Mouse (Mus musculus): Measurements from ENCODE around the gene Dgkg.

The Dgkg gene

DNA sequence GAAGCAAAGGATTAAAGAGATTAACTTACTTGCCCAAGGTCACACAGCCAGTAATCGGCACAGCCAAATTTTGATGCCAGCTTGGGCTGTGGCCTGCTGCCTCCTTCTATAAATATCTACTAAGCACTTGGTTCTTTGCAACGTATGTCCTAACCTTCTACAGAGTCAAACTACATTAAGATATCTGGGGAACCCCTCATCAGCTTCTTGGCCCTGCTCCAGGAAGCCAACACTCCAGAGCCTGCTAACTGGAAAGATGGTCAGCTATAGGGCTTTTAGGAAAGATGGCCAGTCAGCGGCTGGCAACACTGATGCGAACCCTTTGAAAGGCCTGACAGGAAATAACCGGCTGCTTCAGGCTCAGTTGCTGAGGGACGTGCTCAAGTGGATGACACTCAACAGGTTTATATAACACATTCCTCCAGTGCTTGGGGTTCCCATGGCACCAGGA, 114.3 kb downstream of the Dgkg start:
- DNase-seq, result no peak

GRCm38 (mm10) chr16:22539275-22539674, 117.7 kb downstream of the Dgkg start:
- DNase-seq, result no peak

GRCm38 (mm10) chr16:22536581-22537160, 120.3 kb downstream of the Dgkg start:
- DNase-seq, result no peak

DNA sequence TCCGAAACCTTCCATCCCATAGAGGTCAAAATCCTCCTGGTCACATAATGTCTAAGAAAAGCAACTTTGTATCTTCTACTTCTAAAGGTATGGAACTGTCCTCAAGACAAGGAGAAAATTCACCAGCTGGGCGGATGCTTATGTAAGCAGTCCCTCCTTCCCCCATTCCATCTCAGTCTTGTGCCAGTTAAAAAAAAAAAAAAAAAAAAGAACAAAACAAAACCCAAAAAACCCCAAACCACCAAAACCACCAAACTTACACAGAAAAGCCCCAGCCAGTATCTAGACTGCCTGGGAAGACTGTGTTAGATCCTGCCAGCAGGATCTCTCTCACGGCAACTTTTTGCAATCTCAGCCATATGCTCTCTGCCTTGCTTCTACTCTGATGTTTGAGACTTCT, 123.9 kb downstream of the Dgkg start:
- DNase-seq, result no peak

DNA sequence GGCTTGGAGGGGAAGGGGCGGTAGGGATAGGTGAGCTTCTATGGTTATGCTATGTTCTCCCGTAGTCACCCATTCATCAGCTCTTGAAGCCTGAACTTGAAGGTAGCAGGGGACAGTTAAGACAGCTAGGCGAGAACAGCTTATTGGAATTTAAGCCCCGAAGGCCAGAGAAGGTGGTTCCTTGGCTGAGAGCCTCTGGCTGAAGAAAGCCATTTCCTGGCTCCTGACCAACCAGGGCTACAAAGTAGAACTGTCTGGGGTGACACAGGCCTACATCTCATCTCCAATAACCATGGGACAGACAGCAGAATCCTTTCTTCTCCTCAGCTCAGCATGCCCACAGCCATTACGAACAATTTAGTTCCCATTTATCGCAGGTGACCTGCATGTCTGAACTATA, 125.2 kb downstream of the Dgkg start:
- no peak for DNase-seq

DNA sequence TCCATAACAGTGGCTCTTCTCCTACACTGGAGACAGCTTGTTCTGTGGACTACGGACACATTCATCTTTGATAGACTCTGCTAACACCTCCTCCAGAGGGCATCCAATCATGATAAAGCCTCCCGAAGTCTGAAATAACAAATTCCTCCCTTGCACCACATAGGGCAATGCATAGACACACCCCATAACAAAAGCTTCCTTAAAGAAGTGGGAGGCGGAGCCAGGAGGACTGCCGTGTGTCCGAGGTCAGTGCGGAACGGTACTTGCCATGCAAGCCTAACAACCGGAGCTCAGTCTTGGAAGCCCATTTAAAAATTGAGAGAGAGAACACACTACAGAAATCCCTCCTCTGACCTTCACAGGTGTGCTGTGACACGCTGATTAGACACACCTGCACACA, 126.0 kb downstream of the Dgkg start:
- no peak for DNase-seq

GRCm38 (mm10) chr16:22527499-22527939, 129.5 kb downstream of the Dgkg start:
- no peak for DNase-seq

DNA sequence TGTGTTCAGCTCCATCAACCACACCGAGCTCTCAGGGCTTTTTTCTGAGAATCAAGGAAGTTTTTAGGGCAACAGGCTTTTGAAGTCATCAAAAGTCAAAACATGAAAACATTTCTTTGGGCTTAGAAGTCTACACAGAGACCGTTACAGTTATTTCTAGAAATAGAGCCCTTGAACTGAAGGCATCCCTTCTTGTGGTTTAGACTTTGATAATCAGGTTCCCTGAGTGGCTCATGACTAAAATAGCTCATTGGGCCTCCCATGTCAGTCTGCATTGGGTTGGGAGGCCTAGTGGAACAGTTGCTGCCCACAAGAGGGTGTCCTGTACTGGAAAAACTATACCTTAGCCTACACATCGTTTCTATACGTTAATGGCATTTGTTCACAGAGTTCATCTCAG, 130.6 kb downstream of the Dgkg start:
- DNase-seq, result peak; percentile 18

DNA sequence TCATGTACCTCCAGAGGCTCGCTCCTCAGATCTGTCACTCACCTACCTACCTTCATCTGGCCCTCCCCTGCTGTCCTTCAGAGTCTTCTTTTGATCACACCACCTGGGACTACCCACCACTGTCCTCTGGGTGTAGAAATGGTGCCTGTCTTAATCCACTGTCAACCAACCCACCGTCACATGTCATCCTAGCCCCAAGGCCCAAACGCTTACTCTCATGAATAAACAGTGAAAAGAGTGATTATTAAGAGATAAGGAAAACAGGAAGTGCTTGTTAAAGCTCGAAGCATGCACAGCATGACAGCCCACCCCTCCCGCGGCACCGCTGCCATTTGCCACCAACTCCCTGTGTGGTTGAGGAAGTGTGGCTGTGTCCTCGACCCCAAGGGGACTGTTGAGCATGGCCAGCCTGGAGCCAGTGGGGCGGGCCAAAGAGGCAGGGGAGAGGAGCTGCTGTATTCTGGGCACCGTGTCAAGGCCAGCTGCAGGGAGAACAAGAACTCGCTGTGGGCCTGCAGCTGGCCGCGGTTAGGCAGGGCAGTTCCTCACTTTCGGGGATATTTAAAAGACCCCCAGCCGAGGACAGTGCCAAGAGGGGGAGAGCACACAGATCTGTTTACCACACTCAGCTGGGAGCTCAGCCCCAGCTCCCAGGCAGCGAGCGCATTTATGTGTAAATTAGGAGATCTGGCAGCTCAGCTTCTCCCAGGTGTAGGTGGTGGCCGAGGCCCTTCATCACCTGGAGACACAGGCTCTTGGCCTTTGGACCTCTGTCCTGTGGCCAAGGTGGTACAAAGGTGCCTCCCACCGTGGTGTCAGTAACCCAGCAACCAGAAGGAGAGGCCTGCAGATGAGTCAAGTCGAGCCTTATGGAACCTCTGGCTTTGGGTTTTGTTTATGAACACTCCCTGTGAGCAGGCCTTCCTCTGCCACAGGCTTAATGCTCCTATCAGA, 139.3 kb downstream of the Dgkg start:
- DNase-seq, result no peak

GRCm38 (mm10) chr16:22515476-22515875, 141.5 kb downstream of the Dgkg start:
- no peak for DNase-seq

- DNase-seq, result no peak
Observed at GRCm38 (mm10) chr16:22510861-22511637, 146.0 kb downstream of the Dgkg start.

GRCm38 (mm10) chr16:22508936-22509563, 148.0 kb downstream of the Dgkg start:
- no peak for DNase-seq

DNA sequence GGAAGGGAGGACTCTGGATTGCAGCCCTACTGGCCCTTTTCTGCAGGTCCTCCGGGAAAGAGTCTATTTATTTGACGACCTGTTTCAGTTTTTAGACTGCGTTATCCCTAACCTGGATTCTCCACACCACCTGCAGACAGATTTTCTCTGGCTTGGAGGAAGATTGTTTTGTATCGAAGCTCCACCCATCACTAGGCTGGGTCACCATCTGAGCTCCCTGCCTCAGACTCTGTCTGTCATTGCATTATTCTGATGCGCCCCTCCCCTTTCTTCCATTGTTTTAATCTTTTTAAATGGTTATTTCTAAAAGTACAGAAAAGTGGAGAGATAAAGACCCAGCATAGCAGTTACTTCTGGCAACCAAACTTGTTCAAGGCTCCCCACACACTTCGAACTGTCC, 151.4 kb downstream of the Dgkg start:
- DNase-seq, result no peak

GRCm38 (mm10) chr16:22504851-22505250, 152.2 kb downstream of the Dgkg start:
- no peak for DNase-seq

DNA sequence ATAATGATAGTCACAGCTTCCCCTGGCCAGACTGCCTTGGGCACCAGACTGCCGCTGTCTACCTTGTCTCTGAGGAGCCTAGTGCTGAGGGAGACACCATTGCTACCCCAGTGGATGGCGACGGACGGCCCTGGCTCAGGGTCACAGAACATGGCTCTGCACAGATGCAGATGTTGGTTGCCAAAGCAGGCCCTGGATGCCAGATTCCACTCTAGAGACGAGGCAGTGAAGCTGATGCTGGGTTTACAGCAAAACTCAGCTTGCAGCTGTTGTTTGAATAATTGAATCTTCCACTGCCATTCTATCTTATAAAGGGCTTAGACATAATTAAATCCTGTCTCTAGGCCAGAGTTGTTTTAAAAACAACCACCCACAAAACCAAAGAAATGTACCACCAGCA, 153.0 kb downstream of the Dgkg start:
- DNase-seq, result no peak

DNA sequence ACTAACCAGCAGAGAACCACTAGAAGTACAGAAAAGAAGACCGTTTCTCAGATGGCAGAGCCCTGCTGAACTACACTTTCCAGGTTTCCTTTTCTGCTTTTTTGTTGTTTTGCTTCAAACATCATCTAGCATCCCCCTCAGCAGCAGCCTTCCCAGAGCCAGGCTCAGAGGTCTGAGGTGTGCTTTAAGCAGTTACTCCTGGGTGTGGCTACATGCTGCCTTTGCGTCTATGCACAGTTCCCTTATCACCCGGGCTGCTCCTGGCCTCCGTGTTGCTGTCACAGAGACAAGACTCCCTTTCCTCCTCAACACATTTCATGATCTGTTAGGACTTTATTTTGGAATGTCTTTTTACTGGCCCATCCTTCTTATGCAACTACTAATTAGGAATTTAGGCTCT, 153.6 kb downstream of the Dgkg start:
- no peak for DNase-seq

DNA sequence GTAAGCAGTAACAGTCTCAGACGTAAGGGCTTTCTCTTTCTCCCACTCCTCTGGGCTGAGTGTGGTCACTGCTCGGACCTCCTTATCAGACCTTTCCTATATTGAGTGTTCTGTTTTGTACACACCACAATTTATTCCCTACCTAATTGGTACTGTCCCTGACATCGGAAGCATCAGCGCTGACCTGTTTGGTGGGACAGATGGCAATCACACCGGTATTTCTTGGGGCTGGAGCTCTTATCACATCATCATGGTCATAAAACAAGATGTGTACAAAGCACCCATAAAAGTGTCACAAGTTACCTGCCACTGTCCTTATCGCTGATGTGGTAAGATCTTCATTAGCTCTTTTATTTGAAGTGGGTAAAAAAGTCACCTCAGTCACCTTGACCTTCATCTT, 155.2 kb downstream of the Dgkg start:
- DNase-seq, result no peak

DNA sequence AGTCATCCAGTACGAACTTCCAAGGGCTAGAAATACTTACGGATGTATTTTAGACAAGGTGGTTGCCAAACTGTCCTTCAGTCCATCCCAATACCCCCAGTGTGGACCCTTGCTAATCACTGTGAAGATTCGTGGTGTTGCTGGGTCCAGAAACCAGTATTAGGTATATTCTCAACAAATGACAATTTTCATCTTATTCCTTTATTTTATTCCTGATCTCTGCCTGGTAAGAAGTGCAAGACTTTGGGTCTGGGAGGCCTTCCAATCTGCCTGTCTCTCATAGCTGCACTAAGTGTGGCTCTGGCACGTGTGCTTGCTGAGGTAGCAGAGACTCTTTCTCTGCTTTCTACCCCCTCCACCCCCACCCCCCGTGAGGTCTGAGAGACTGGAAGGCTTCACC, 156.5 kb downstream of the Dgkg start:
- no peak for DNase-seq

DNA sequence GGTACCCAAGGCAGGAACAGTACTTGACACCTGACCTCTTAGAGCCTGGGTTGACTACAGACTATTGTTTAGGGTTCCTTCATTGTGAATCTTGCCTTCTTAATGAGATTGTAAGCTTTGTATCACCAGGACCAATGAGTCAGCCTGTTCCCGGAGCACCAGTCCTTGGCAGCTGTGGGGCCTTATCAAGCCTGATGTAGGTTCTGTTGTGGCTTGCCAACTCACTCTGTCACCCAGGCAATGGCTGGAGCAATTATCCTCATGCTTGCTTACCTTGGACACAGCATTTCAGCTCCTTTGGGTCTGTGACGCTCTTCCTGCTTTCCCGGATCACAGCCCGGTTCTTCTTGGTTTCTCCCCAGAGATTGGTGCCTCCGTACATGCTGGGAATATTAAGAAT, 157.1 kb downstream of the Dgkg start:
- DNase-seq, result no peak

GRCm38 (mm10) chr16:22499447-22499846, 157.6 kb downstream of the Dgkg start:
- DNase-seq, result no peak

DNA sequence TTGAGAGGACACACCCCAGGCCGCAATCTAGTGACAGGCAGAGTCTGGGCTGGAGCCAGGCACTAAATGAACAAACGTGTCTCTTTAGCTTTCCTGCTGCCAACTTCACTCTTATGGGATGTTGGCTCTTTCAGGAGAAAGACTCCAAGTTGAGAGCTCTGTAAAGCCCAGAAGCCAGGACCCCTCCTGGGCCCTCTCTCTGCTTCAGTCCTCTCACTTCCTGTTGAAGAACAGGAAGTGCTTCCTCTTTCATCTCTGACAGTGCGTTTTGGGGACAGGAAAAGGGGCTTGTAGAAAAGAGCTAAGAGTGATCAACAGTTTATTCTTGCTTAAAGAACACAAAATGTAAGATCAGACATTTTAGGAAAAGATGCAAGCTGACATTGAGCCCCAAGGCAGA, 159.0 kb downstream of the Dgkg start:
- peak; percentile 50 for DNase-seq

DNA sequence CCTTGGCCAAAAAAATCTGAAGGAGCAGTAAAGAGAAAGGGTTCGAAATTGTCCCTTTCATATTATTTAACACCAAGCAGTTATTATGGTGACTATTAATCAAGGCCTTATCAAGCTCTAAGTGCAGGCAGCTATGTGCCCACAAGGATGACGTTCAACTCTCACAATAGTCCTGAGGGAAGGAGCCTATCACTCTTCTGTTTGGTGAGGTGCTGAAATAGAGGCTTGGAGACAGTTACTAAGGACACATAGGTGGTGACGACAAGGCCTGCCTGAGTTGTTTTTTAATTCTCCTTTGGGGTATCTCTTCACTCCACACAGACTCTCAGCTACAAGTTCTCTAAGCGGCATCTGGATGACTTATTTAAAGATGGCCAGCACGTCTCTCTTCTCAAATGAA, 161.8 kb downstream of the Dgkg start:
- no peak for DNase-seq

DNA sequence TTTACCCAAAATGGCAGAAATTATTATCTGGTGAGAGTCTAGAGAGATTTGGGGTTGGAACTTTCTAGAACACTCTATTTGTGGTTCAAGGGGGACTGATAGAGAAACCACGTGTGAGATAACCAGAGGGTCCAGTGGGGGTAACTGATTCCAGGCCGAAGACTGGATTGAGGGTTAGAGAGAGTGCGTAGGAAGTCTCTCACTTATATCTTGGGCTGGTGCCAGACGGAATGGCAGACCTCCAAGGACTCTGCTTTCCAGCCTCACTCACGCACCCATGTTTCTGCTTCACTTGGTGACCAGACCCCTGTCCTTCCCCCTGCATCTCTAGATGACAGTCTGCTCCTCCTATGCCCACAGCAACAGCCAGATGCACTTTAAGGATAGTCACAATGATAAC, 162.2 kb downstream of the Dgkg start:
- no peak for DNase-seq

Data from thymus, postnatal 25 days (tissue).